Mouse (Mus musculus) myocyte (in vitro differentiated cells): ENCODE measurements around the gene Fancd2os.
A peak's percentile ranks its signal among the peaks of the same experiment; 100 is the strongest.

Experiments used
- E2F4 ChIP-seq: IDR thresholded peaks from one replicate; pipeline ENCODE4 v1.6.1; 2011; ENCODE audit warnings: mild to moderate bottlenecking, control low read depth, moderate library complexity; ENCODE audit not compliant: insufficient read depth
- POLR2A ChIP-seq: IDR thresholded peaks from one replicate; pipeline ENCODE4 v1.6.1; 2011; ENCODE audit warnings: low read depth, mild to moderate bottlenecking, control low read depth, moderate library complexity; ENCODE audit not compliant: insufficient read length
- USF1 ChIP-seq: IDR thresholded peaks from one replicate; pipeline ENCODE4 v1.6.1; 2011; ENCODE audit warnings: low read depth, mild to moderate bottlenecking, control low read depth, moderate library complexity

DNA sequence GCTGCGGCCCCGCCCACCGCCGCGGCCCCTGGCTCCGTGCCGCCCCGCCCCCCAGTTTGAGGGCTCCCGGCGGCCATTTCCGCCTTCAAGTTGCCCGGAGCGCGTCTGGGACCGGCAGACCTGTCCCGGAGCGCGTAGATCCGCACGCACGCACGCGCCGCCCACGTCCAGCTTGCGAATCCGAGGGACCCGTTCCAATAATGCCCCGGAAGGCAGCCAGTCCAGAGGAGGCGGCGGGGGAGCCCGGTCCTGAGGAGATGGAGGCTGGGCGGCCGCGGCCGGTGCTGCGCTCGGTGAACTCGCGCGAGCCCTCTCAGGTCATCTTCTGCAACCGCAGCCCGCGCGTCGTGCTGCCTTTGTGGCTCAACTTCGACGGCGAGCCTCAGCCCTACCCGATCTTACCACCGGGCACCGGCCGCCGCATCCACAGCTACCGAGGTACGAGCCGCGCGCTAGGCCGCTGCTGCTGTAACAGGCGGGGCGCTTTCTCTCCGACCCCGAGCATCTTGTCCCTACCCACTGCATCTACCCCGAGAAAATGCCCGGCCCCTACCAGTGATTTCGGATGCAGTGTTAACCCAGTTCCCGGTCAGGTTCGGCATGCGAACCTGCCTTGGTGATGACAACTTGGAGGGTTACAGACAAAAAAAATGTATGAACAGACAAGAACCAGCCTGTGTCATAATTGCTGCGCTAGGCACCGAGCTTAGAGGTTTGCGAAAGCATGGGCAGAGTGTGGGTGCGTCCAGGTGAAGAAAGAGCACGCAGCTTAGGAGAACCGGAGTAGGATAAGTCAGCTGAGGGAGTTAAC lies 23.6 kb upstream of the Fancd2os start, which contains the start of gene Vhl:
- TF ChIP-seq POLR2A (peak; percentile 79), E2F4 (no peak), USF1 (no peak)
